Mouse (Mus musculus): ENCODE measurements around the gene Rptor. TPM values are rescaled to one million over a fixed set of nuclear protein-coding genes. Genes with fewer than 3 reads are reported as not detected.

The Rptor gene
- polyA plus RNA-seq, 1 experiment from 2014 or later = 6.4 TPM

- WGBS = 60% methylated on average over 4 of the region's 4 CpGs
- Histone ChIP-seq H3K9ac (no peak overlapping the region), H3K4me3 (no peak overlapping the region), H3K4me2 (no peak overlapping the region), H3K9me3 (replicated peaks) (no peaks in the 10 kb centered on the region), H3K27me3 (no peaks in the 10 kb centered on the region), H3K27ac (no peak overlapping the region), H3K4me1 (replicated peaks) (peaks cover 41% of the 10 kb centered on the region), H3K36me3 (no peaks in the 10 kb centered on the region)
- ATAC-seq (replicated peaks; ENCODE audit: insufficient number of reproducible peaks, insufficient read depth, low FRiP score, low read depth) = no peak
Observed at GRCm38 (mm10) chr11:119674835-119675234, 72.1 kb downstream of the Rptor start.

GRCm38 (mm10) chr11:119675546-119675945 is 72.8 kb downstream of the Rptor start:
- ATAC-seq (replicated peaks; ENCODE audit: insufficient number of reproducible peaks, insufficient read depth, low FRiP score, low read depth) = no peak
- Histone ChIP-seq H3K36me3 (no peaks in the 10 kb centered on the region), H3K27me3 (no peaks in the 10 kb centered on the region), H3K4me1 (replicated peaks) (peaks cover 40% of the 10 kb centered on the region), H3K9me3 (replicated peaks) (no peaks in the 10 kb centered on the region), H3K9ac (no peak overlapping the region), H3K4me3 (no peak overlapping the region), H3K4me2 (no peak overlapping the region), H3K27ac (no peak overlapping the region)
- 69% methylated on average over 6 of the region's 6 CpGs for WGBS

GRCm38 (mm10) chr11:119676751-119677411 is 74.2 kb downstream of the Rptor start:
- WGBS = 52% methylated on average over 7 of the region's 7 CpGs
- no peaks in the 10 kb centered on the region for H3K27me3 ChIP-seq
- no peak overlapping the region for H3K4me3 ChIP-seq
- no peaks in the 10 kb centered on the region for H3K36me3 ChIP-seq
- H3K9me3 ChIP-seq (replicated peaks) = no peaks in the 10 kb centered on the region
- ATAC-seq (replicated peaks; ENCODE audit: insufficient number of reproducible peaks, insufficient read depth, low FRiP score, low read depth) = no peak; the same call in 1 of the 2 replicates
- no peak overlapping the region for H3K4me2 ChIP-seq
- no peak overlapping the region for H3K27ac ChIP-seq
- H3K4me1 ChIP-seq (replicated peaks) = peaks cover 48% of the 10 kb centered on the region
- H3K9ac ChIP-seq = no peak overlapping the region

- no peak overlapping the region for H3K9ac ChIP-seq
- ATAC-seq (replicated peaks; ENCODE audit: insufficient number of reproducible peaks, insufficient read depth, low FRiP score, low read depth) = no peak
Observed at GRCm38 (mm10) chr11:119678427-119678826, 75.7 kb downstream of the Rptor start.

GRCm38 (mm10) chr11:119680735-119681134 is 78.0 kb downstream of the Rptor start:
- Histone ChIP-seq H3K27ac (no peak overlapping the region), H3K4me1 (replicated peaks) (peaks cover 76% of the 10 kb centered on the region), H3K4me2 (no peak overlapping the region), H3K27me3 (no peaks in the 10 kb centered on the region), H3K9ac (no peak overlapping the region), H3K36me3 (no peaks in the 10 kb centered on the region), H3K9me3 (replicated peaks) (no peaks in the 10 kb centered on the region), H3K4me3 (no peak overlapping the region)
- ATAC-seq (replicated peaks; ENCODE audit: insufficient number of reproducible peaks, insufficient read depth, low FRiP score, low read depth) = no peak
- 63% methylated on average over 2 of the region's 2 CpGs for WGBS

More at GRCm38 (mm10) chr11:119678427-119678826, 75.7 kb downstream of the Rptor start:
- no peak overlapping the region for H3K4me3 ChIP-seq
- H3K36me3 ChIP-seq = no peaks in the 10 kb centered on the region
- H3K27ac ChIP-seq = no peak overlapping the region
- WGBS = 77% methylated on average over 5 of the region's 5 CpGs
- no peaks in the 10 kb centered on the region for H3K9me3 ChIP-seq (replicated peaks)
- H3K27me3 ChIP-seq = no peaks in the 10 kb centered on the region
- H3K4me2 ChIP-seq = no peak overlapping the region
- H3K4me1 ChIP-seq (replicated peaks) = peaks cover 57% of the 10 kb centered on the region

- 49% methylated on average over 2 of the region's 2 CpGs for WGBS
- ATAC-seq (replicated peaks; ENCODE audit: insufficient number of reproducible peaks, insufficient read depth, low FRiP score, low read depth) = no peak
Observed at GRCm38 (mm10) chr11:119682285-119682684, 79.6 kb downstream of the Rptor start.

GRCm38 (mm10) chr11:119683796-119684195 is 81.1 kb downstream of the Rptor start:
- Histone ChIP-seq H3K4me2 (no peak overlapping the region), H3K9ac (no peak overlapping the region), H3K4me3 (no peak overlapping the region), H3K27me3 (no peaks in the 10 kb centered on the region), H3K36me3 (no peaks in the 10 kb centered on the region), H3K9me3 (replicated peaks) (no peaks in the 10 kb centered on the region), H3K4me1 (replicated peaks) (peaks cover 70% of the 10 kb centered on the region), H3K27ac (peak overlapping the region; percentile 22; the same call in 1 of the 2 replicates)
- peak; percentile 65 for ATAC-seq (replicated peaks; ENCODE audit: insufficient number of reproducible peaks, insufficient read depth, low FRiP score, low read depth)
- WGBS = 36% methylated on average over 2 of the region's 2 CpGs

More at GRCm38 (mm10) chr11:119682285-119682684, 79.6 kb downstream of the Rptor start:
- no peak overlapping the region for H3K4me2 ChIP-seq
- no peaks in the 10 kb centered on the region for H3K9me3 ChIP-seq (replicated peaks)
- no peak overlapping the region for H3K4me3 ChIP-seq
- H3K27me3 ChIP-seq = no peaks in the 10 kb centered on the region
- H3K9ac ChIP-seq = no peak overlapping the region
- no peaks in the 10 kb centered on the region for H3K36me3 ChIP-seq
- peaks cover 70% of the 10 kb centered on the region for H3K4me1 ChIP-seq (replicated peaks)
- H3K27ac ChIP-seq = no peak overlapping the region

- no peak overlapping the region for H3K4me3 ChIP-seq
- 31% methylated on average over 5 of the region's 5 CpGs for WGBS
- H3K4me1 ChIP-seq (replicated peaks) = peaks cover 71% of the 10 kb centered on the region
- no peak overlapping the region for H3K9ac ChIP-seq
- H3K36me3 ChIP-seq = no peaks in the 10 kb centered on the region
- ATAC-seq (replicated peaks; ENCODE audit: insufficient number of reproducible peaks, insufficient read depth, low FRiP score, low read depth) = no peak
- H3K27me3 ChIP-seq = no peaks in the 10 kb centered on the region
- H3K27ac ChIP-seq = peak overlapping the region; percentile 64
- no peaks in the 10 kb centered on the region for H3K9me3 ChIP-seq (replicated peaks)
- H3K4me2 ChIP-seq = peak overlapping the region; percentile 12; the same call in 1 of the 2 replicates
Observed at GRCm38 (mm10) chr11:119685477-119685876, 82.8 kb downstream of the Rptor start.

- H3K9ac ChIP-seq = no peak overlapping the region
- 0 out of 2 replicates have a peak overlapping the region, but pooled peaks have one; percentile 12 for H3K4me2 ChIP-seq
- no peak overlapping the region for H3K4me3 ChIP-seq
- H3K4me1 ChIP-seq (replicated peaks) = peaks cover 72% of the 10 kb centered on the region
- no peak for ATAC-seq (replicated peaks; ENCODE audit: insufficient number of reproducible peaks, insufficient read depth, low FRiP score, low read depth)
- no peaks in the 10 kb centered on the region for H3K9me3 ChIP-seq (replicated peaks)
- 65% methylated on average over 2 of the region's 2 CpGs for WGBS
- no peaks in the 10 kb centered on the region for H3K27me3 ChIP-seq
- H3K27ac ChIP-seq = peak overlapping the region; percentile 64
- H3K36me3 ChIP-seq = no peaks in the 10 kb centered on the region
Observed at GRCm38 (mm10) chr11:119685910-119686659, 83.4 kb downstream of the Rptor start.

GRCm38 (mm10) chr11:119687316-119687715 is 84.6 kb downstream of the Rptor start:
- no peaks in the 10 kb centered on the region for H3K36me3 ChIP-seq
- H3K4me1 ChIP-seq (replicated peaks) = peaks cover 69% of the 10 kb centered on the region
- no peak overlapping the region for H3K27ac ChIP-seq
- no peaks in the 10 kb centered on the region for H3K9me3 ChIP-seq (replicated peaks)
- H3K4me3 ChIP-seq = no peak overlapping the region
- H3K4me2 ChIP-seq = no peak overlapping the region
- no peak for ATAC-seq (replicated peaks; ENCODE audit: insufficient number of reproducible peaks, insufficient read depth, low FRiP score, low read depth)
- H3K9ac ChIP-seq = no peak overlapping the region
- WGBS = 73% methylated on average over 3 of the region's 3 CpGs
- no peaks in the 10 kb centered on the region for H3K27me3 ChIP-seq

GRCm38 (mm10) chr11:119687966-119688365 is 85.3 kb downstream of the Rptor start:
- H3K9ac ChIP-seq = no peak overlapping the region
- no peak for ATAC-seq (replicated peaks; ENCODE audit: insufficient number of reproducible peaks, insufficient read depth, low FRiP score, low read depth)
- H3K4me1 ChIP-seq (replicated peaks) = peaks cover 67% of the 10 kb centered on the region

More at GRCm38 (mm10) chr11:119687966-119688365, 85.3 kb downstream of the Rptor start:
- Histone ChIP-seq H3K4me3 (no peak overlapping the region), H3K4me2 (no peak overlapping the region), H3K27ac (no peak overlapping the region), H3K27me3 (no peaks in the 10 kb centered on the region), H3K9me3 (replicated peaks) (no peaks in the 10 kb centered on the region), H3K36me3 (no peaks in the 10 kb centered on the region)
